Mouse (Mus musculus) 416B (cell line): ENCODE measurements around the gene Eif4g3.
A peak's percentile ranks its signal among the peaks of the same experiment; 100 is the strongest.

Experiments used
- DNase-seq: peaks from one replicate; pipeline ENCODE4 v3.0.0; 2011; ENCODE audit warnings: low read depth

Gene Eif4g3

GRCm38 (mm10) chr4:137990433-137990832 is 2.4 kb upstream of the Eif4g3 start:
- DNase-seq: no peak

DNA sequence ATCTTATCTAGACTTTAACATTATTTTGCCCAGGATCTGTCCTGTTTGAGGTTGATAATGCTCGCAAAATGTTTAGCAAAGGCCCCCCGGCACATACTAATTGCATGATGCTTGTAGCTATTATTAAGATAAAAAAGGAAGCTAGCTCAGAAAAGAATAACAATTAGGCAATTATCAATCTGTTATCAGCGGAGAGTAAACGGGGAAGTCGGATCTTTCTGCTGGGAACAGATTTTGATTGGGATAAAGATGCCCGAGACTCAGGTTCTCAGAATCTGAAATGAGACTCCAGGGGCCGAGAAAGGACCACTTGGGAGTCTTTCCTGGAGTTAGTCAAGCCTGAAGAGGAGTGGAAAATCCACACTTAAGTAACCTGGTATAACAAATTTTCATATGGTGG is 1.6 kb upstream of the Eif4g3 start:
- DNase-seq: no peak

GRCm38 (mm10) chr4:137993291-137993758 is 503 bp downstream of the Eif4g3 start:
- peak; percentile 94 for DNase-seq

GRCm38 (mm10) chr4:137993821-137994561 is 1.2 kb downstream of the Eif4g3 start:
- peak; percentile 53 for DNase-seq

GRCm38 (mm10) chr4:137994562-137995336 is 1.9 kb downstream of the Eif4g3 start:
- peak; percentile 73 for DNase-seq

- DNase-seq: no peak
These were observed 2.6 kb downstream of the Eif4g3 start for GRCm38 (mm10) chr4:137995399-137995798.

DNA sequence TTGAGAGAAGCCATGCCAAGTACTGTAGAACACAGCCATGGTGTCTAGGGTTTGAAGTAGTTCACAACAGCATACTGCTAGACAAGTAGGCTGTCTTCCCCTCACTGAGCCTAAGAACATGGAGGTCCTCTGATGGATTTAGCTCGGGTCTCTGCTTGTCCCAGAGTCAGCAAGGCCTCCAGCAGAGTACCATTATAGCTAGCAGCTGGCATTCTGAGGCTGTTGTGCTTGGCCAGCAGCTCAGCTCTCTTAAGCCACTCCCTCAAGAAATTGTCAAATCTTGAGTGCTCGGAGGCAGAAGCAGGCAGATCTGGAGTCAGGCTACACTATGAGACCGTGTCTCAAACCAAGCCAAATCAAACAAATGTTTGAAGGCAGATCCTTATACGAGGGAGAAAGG is 5.4 kb downstream of the Eif4g3 start:
- no peak for DNase-seq

GRCm38 (mm10) chr4:138000682-138001081 is 7.9 kb downstream of the Eif4g3 start:
- peak; percentile 46 for DNase-seq

DNA sequence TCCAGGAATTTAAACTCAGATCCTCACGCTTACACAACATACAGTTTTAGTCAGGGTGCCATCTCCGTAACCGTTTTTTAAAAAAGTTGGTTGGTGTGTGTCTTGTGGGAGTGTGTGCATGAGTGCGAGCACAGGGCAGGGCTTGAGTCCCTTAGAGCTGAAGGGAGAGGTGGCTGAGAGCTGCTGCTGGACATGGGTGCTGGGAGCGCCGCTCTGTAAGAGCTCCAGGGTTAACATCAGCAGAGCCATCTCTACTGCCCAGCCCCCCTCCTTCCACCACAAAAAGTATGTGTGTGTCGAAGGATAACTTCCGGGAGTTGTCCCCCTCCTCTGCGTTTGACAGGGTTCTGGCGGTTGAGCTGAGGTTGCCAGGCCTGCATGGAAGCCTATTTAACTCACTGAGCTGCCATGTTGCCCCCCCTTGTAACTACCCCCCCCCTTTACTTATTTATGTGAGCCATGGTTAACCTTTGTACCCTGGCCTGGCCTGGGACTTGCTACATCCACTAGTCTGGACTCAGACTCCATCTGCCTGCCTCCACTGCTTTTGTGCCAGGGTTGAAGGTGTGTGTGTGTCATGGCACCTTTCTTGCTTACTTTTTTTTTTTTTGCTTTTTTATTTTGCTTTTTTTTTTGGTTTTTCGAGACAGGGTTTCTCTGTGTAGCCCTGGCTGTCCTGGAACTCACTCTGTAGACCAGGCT is 11.2 kb downstream of the Eif4g3 start:
- no peak for DNase-seq

DNA sequence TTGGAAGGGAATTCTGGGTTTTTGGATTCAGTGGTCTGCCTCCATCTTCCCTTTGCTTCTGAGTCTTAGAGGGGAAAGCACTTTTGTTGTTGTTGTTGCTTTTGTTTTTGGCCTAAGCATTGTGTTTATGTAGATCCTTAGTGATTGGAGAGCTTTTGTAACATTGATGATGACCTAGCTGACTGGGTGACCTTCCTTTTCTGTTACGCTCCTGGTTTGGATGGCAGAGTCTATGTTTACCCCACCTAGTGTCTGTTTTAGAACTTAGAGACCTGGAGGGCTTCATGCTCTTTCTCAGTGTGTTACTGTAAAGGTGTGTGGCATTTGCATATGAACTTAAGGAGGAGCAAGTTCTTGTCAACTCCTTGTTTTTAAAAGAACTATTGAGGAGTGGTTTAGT is 13.0 kb downstream of the Eif4g3 start:
- no peak for DNase-seq

GRCm38 (mm10) chr4:138006951-138007613 is 14.3 kb downstream of the Eif4g3 start:
- no peak for DNase-seq

- no peak for DNase-seq
These were observed 15.8 kb downstream of the Eif4g3 start for GRCm38 (mm10) chr4:138008646-138009045.

DNA sequence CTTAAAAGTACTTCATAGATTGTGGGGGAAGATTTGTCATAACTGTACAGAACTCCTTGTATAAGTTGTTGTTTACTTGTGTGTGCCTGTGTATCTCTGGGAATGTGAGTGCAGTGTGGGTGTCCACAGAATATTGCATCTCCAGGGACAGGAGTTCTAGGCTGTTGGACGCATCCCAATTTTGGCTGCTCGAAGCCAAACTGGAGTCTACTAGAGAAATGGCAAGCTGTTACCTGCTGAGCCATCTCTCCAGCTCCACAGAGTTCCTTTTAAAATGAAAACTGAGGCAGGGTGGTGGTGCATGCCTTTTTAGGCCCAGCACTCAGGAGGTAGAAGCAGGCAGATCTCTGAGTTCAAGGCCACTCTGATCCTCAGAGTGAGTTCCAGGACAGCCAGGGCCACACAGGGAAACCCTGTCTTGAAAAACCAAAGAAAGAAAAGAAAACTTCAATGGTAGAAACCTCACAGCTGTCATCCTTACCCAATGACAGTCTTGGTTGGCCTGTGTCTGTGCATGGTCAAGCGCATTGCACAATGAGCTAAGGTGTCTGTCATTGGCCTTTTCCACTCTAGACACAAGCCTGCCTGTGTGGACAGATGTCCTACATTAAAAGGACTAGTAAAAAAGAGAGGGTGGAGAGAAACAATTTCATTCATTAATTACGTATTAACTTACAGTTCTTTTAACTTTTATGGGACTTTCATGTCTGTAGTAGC is 17.1 kb downstream of the Eif4g3 start:
- no peak for DNase-seq

- no peak for DNase-seq
These were observed 21.1 kb downstream of the Eif4g3 start for GRCm38 (mm10) chr4:138013723-138014479.

DNA sequence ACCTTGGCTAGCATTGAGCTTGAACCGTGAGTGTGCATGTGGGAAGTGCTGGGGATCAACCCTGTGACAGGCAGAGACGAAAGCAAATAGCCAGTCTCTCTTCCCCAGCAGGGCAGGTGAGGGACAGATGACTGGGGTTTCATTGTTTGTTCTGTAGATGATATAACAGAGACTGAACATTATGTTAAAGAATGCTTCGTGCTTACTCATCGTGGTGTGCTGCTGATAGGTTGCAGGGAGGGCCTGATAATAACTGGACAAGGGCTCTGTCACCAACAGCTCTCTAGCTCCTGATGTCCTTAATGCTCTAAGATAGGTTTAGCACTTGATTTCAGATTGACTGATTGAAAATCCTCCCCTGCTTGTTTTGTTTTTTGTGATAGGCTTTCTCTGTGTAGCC is 23.1 kb downstream of the Eif4g3 start:
- DNase-seq: peak; percentile 63

- DNase-seq: no peak
These were observed 24.3 kb downstream of the Eif4g3 start for GRCm38 (mm10) chr4:138017085-138017637.

GRCm38 (mm10) chr4:138018011-138018410 is 25.2 kb downstream of the Eif4g3 start:
- DNase-seq: no peak

- no peak for DNase-seq
These were observed 27.4 kb downstream of the Eif4g3 start for GRCm38 (mm10) chr4:138020231-138020630.

- DNase-seq: no peak
These were observed 28.8 kb downstream of the Eif4g3 start for GRCm38 (mm10) chr4:138021651-138022050.

GRCm38 (mm10) chr4:138022761-138023160 is 29.9 kb downstream of the Eif4g3 start:
- no peak for DNase-seq
